Mouse (Mus musculus) lung, postnatal 36 days (tissue): ENCODE results near the gene Surf1.

Experiments
- DNase-seq: peaks from one replicate; pipeline ENCODE4 v3.0.0; 2022; ENCODE audit warnings: mixed read lengths

The Surf1 gene

DNA sequence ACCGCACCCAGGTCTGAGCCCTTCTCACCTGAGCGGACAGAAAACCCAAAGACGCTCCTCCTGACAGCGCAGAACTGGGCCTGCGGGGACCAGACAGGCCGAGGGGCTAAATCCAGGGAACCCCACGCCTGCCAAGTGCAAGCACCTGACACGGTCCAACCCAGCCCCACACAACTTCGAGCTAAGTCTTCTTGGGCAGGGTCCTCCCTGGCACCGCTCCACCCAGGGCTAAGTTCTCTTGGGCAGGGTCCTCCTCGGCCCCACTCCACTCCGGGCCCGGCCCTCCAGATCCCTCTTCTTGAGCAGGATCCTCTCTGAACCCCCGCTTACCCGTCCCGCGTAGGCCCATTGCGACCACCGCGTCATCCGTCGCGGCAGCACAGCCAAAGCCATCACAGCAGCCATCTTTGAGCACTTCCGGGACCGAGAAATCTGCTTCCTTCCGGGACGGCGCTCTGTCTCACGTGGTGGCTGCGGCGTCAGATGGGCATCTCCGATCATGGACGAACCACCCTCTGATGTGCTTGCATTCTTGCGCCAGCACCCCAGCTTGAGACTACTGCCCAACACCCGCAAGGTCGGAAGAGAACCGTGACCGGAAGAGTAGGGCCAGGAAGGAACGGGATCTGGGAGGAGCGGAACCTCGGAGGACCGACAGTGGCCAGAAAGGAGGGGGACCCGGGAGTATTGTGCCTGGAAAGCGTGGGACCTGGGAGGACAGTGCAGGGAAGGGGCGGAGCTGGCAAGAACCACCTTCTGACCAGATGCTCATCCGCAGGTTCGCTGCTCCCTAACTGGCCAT, at the start of gene Surf1, which contains the start of gene Surf2:
Surf1 (minus strand) TSS at position 604 of the 802 bp plus-strand sequence.
Surf2 (plus strand) TSS at position 441 of the 802 bp plus-strand sequence.
- peak; percentile 87 for DNase-seq

DNA sequence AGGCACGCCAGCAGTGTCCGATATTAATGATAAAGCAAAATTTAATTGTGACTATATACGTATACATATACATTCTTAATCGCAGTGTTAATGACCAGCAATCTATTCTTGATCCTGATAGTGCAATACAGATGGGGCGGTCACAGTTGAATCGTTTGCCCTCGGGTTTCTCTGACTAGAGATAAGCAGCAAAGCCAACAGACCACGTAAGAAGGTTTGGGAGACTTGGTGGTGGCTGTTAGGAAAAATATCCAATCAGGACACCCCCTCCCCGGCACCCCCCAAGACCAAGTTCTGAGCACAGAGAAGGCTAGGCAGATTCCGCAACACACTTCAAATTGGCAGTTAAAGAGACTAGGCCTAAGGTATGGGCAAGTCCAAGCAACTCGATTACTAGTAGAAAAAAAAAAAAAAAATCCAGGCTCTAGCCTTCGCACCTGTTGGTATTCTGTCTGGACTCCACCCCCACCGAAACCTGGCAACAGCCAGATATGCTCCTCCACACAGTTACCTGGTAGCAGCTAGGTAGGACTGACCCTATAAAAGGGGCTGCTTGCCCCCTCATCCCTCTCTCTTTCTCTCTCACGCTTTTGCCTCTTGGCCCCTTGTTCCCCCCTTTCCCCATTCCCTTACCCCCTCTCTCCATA, 48.5 kb upstream of the Surf1 start:
- DNase-seq, result no peak

DNA sequence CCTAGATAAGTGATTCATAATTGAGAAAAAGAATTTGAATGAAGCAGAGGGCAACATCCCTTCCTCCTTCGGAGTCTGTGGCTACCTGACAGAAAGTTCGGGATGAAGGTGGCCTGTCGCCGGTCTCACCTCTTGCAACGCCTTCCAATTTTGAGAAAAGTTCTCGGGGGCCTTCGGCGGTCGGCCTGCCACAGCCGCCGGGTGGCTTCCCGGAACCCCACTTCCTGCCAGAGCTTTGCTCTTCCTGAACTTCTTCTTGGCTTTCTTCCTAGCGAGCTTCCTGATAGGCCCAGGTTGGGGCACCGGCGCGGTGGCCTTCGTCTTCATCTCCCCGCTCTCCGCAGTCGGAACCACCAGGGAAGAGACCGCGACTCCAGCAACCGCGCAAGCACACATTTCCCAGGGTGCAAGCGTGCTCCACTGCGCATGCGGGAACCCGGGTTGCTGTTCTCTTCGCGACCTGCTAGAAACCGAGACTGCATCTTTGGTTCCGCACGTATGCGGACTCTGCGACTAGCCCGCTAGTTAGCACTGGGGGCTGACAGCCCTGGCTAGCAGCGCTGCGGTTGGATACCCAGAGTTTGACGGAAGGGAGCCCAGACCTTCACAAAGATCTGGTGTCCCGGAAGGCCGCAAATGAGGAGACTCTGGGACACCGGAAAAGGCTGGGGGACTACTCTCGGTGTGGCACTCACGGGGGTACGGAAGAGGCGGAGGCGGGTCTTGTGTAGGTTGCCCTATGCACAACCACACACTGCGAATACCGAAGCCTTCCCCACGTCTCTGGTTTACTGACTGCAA, 47.8 kb upstream of the Surf1 start, which contains the start of gene Rexo4:
Rexo4 (minus strand) TSS at position 464 of the 801 bp plus-strand sequence.
- DNase-seq, result peak; percentile 93

GRCm38 (mm10) chr2:26960756-26961155, 44.4 kb upstream of the Surf1 start:
- peak; percentile 9 for DNase-seq

- no peak for DNase-seq
These were observed 41.1 kb upstream of the Surf1 start for GRCm38 (mm10) chr2:26957488-26957859.

DNA sequence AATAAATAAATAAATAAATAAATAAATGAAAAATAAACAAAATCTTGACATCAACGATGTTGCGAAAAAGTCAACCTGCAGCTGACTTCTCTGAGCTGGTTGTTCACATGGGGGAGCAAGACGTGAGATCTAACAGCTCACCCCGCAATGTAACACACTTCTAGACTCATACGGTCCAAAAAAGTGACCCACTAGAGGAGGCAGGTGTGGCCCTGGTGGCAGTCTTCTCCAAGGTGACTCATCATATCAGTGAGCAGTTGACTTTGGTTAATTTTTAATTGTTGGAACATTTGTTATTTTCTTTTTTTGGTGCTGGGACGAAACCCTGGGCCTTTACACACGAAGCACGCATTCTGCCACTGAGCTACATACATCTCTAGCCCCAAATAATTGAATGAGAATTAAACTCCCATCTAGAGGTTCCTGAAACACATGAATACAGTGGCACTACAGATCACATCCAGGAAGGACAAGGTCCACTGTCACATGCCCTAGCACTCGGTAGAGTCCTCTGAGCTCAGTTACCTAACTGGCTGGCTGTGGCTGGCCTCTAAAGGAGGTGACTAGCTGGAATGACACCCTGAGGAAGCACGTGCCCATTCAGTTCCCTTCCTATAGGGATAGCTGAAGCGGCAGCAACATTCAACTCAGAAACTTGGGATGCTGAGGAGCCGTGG, 40.6 kb upstream of the Surf1 start:
- no peak for DNase-seq

DNA sequence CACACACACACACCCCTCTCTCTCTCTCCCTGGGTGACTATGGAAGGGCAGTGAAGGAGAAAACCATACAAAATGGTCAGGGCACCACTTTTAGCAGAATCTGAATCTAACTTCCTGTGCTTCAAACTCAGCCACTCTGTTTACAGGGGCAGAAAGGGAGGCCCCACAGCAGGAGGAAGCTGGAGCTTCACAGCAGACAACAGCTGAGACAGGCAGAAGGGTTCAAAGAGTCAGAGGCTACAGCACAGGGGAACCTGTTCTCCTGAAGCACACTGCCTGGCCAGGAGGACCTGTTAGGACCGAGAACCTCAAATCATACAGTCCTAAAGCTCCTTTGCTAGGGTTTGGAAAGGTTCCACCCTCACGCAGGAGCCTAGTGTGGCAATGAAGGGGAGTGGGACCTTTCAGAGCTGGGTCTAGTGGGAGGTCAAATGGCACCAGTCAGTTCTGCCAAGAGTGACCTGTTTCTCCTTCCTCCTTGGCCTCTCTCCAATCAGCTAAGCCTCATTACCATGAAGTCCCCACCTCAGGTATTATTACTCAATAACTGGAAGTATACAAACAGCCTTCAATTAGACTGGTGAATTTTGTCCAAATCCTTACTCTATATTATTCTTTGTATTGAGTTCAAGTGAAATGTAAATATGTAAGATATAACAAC, 38.5 kb upstream of the Surf1 start:
- peak; percentile 58 for DNase-seq

- DNase-seq, result no peak
These were observed 36.5 kb upstream of the Surf1 start for GRCm38 (mm10) chr2:26952866-26953265.

DNA sequence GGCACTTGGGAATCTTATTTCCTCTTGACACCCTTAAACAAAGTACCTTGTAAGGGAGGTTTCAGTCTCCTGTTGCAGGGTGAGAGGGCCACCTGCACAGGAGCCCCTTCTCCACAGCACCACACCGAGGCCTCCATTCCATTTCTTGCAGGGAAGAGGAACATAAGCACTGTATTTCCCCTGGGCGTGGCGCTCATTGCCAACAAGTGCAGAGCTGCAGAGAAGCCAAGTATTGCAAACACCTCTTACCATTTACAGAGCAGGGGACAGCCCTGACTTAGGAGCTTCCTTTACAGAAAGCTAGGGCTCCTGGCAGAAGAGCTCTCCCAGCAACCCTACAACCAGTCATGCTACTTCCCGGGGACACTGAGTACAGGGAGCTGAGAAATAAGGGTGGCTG, 35.9 kb upstream of the Surf1 start:
- DNase-seq, result peak; percentile 51

DNA sequence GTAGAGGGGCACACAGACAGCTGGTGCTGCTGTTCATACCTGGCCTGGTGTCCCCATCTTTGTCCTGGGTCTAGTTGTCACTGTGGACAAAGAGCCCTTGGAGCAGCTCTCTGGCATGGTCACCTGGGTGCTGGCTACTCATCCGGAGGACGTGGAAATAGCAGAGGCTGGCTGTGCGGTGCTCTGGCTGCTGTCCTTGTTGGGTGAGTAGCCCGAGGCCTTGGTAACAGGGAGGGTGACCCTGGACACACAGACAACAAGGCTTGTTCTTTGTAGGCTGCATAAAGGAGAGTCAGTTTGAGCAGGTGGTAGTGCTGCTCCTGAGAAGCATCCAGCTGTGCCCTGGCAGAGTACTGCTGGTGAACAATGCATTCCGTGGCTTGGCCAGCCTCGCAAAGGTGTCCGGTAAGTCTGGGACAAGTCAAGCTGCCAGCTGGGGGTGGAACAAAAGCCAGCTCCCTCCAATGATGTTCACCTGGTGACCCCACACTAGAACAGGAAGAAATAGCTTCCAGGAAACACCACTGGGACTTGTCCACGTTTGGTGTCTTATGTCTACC, 35.1 kb upstream of the Surf1 start:
- no peak for DNase-seq

- no peak for DNase-seq
These were observed 34.1 kb upstream of the Surf1 start for GRCm38 (mm10) chr2:26950411-26950810.

GRCm38 (mm10) chr2:26943253-26943652, 26.9 kb upstream of the Surf1 start:
- no peak for DNase-seq

DNA sequence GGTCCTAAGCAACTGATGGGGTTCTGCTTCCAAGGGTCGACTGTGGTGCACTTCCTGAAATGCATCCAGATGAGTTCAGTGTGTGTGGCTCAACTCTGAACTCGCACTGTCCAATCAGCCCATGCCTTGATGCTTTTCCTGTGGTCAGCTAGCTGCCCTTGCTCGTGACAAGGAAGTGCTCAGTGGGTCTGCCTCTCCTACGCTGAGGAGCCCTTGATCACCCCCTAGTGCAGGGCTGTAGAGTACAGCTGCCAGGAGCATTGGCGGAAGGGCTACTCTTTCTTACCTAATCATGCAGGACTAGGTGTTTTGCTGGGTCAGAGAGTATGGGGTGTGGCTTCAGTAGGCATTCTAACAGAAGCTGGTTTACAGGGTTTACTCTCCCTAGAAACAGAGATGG, 25.2 kb upstream of the Surf1 start:
- DNase-seq, result peak; percentile 69

DNA sequence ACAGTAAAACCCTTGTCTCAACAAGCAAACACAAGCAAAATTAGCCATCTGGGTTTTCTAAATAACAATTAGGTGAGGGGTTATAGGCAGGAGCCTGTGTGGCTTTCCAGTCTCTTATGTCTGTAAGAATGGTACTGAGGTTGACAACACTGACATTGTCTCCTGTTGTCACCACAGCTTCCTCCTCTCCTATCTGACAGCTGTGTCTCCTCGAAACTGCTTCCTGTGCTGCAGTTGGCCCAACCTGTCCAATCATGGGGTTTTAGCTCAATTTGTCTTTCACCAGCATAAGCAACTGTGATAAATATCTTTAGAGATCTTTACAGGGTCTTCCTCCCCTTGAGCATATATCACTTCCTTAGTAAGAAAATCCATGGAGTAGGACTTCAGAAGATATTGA, 20.1 kb upstream of the Surf1 start:
- no peak for DNase-seq

DNA sequence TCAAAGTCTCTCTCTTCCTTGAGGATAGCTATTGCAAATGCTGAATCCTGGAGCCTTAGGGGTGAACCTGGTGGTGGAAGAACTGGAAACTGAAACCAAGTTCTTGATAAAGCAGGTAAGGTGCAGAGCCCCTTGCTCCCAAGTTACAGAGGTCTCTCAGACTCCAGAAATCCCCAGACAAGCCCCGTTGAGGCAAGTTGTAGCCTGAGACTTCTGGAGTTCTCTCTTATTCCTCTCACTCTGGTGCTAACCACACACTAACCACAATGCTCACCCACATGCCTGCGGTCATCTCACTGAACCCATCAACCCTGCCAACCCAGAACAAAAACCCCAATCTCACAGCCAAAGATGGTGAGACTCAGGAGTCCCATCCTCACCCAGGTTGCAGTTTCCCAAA, 19.0 kb upstream of the Surf1 start:
- no peak for DNase-seq

DNA sequence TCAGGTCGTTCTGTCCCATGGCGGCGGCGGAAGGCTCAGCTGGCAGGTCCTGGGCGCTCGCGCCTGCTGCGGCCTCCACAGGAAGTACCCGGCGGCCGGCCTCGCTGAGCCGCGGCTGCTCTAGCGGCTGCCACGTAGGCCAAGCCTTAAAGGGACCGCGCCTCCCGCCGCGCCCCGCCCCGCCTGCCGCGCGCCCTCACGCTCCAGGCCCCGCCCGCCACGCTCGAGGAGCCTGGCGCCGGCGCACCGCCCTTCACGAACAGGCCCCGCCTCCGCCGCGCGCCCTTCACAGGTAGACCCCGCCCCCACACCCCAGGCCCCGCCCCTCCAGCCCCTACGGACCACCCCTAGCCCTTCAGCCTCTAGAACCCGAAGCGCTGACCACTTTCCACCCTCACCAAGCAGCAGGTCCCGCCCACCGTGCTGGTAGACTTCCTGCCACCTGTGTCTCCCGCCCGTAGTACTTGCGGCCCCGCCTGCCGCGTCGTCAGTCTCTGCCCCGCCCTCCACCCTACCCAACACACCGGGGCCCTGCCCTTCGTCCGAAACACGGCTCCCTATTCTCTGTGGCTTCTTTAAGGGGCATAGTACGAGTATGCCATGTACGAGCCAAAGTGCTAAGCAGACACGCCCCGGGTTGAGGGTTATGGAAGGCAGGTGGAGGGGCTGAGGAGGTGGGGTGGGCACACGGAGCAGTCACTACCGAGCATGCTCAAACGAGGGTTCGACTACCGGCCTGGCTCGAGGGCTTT, 17.1 kb upstream of the Surf1 start, which contains the start of the genes Surf4 and Stkld1:
Surf4 (minus strand) TSS at position 625 of the 752 bp plus-strand sequence.
Stkld1 (plus strand) TSS at position 744 of the 752 bp plus-strand sequence.
- peak; percentile 96 for DNase-seq

DNA sequence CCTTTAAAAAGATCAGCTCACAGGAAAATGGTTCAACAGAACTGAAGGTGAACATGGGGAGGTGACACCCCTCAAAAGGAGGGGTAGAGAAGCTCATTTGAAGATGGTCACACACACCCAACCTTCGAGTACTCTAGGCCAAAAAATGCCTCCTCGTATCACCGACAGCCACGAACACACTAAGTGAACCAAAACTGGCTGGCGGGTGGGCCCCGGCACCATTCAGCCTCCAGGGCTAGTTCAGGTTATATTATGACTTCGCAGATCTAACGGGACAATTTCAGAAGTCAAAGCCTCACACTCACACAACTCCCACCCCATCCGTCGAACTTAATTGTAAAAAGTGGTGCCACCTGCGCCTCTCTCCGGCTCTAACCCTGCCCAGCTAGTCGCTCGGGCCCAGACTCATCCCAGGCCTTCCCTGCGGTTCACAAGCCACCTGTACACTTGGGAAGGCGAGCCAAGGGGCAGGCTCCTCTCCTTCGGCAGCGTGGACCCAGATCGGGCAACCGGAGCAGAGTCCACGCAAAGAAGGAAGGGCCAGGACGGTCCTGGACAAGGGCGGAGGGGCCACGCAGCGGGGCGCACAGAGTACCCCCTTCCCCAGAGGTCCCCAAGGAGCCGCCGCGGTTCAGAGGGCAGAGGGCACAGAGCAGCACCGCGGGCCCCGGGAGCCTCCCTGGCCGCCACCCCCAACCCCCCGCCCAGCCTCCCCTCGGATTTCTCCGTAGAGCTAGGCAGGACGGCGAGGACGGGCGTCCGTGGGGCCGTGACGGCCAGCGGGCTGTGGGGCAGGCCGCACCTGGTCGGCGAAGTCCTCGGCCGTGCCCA, 16.4 kb upstream of the Surf1 start:
- no peak for DNase-seq

DNA sequence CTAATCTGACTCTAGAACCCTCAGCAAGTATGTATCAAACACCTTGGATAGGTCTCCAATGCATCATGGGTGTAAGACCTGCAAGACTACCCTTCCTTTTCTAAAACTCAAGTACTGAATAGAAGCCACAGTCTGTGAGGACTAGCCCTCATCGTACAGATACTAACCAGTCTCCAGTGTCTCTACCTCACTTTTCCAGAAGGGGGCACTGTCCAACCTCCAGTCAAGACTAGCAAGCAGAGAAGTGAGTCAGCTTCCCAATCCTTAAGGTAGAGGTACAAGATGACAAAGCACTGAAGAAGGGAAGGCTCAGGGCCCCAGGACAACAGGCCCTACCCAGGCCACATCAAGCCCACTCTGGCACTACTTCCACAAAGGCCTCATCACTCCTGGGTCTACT, 14.1 kb upstream of the Surf1 start:
- peak; percentile 91 for DNase-seq

DNA sequence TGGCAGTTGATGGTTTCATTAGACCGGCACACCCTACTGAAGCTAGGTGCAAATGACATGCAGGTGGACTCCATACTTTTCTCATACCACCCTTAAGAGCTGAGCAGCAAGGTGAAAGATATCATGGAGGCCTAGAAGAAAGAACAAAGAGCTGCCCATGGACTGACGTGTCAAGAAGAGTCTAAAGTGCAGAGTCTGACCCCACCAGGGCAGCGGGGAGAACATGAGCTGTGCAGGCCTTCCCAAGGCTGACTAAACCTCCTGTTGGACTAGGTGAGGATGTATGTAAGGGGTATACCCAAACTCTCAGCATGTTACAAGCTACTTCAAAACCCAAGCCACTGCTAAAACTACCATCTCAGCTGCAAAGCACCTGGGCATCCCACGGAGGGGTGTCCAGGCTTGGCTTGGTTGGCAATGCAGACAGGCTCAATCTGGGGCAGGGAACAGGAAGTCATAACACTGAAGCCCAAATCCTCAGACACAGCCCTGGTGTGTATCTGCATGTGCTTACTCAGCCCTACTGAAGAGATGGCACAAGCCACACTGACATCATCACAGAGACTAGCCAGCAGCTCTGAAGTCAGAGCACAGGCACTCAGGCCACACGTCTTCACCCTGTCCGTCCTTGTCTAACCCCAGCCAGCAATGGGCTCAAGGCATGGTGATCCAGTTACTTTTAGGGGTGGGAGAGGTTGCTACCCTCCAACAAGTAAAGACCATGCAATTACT, 11.6 kb upstream of the Surf1 start:
- no peak for DNase-seq
